Mouse (Mus musculus): Measurements from ENCODE around the gene Scaf1. TPM values are rescaled to one million over a fixed set of nuclear protein-coding genes. Genes with fewer than 3 reads are reported as not detected.
A peak's percentile ranks its signal among the peaks of the same experiment; 100 is the strongest.

Gene Scaf1
- total and polyA plus RNA-seq, 2 experiments from 2014 or later: 45.6 to 77.7 TPM

- Histone ChIP-seq H3K9me3 (ENCODE audit: low read length) (no peaks in the 10 kb centered on the region), H3K27ac (peak overlapping the region; percentile 83), H3K4me3 (ENCODE audit: low read length) (peak overlapping the region; percentile 65), H3K9ac (replicated peaks; ENCODE audit: low read length) (peak overlapping the region; percentile 89), H3K4me2 (ENCODE audit: low read depth, low read length) (peak overlapping the region; percentile 81), H3K36me3 (ENCODE audit: insufficient read depth, low read length) (peaks cover 24% of the 10 kb centered on the region), H3K27me3 (ENCODE audit: insufficient read depth, low read length) (no peaks in the 10 kb centered on the region), H3K4me1 (ENCODE audit: insufficient read depth, low read length) (peaks cover 14% of the 10 kb centered on the region)
- DNase-seq (ENCODE audit: low spot score) (no peak), ATAC-seq (no peak)
- no peak for TF ChIP-seq CTCF (IDR thresholded peaks at IDR 0.05; ENCODE audit: low read depth)
- 2% methylated on average over 20 of the region's 20 CpGs for WGBS
These were observed 713 bp downstream of the Scaf1 start for GRCm38 (mm10) chr7:45015344-45015956.

GRCm38 (mm10) chr7:45014096-45014451, 2.1 kb downstream of the Scaf1 start:
- Histone ChIP-seq H3K4me3 (ENCODE audit: low read length) (no peak overlapping the region), H3K27me3 (ENCODE audit: insufficient read depth, low read length) (no peaks in the 10 kb centered on the region), H3K27ac (no peak overlapping the region), H3K9me3 (ENCODE audit: low read length) (no peaks in the 10 kb centered on the region), H3K9ac (replicated peaks; ENCODE audit: low read length) (0 out of 2 replicates have a peak overlapping the region, but pooled peaks have one; percentile 21), H3K36me3 (ENCODE audit: insufficient read depth, low read length) (peaks cover 35% of the 10 kb centered on the region), H3K4me1 (ENCODE audit: insufficient read depth, low read length) (peaks cover 14% of the 10 kb centered on the region), H3K4me2 (ENCODE audit: low read depth, low read length) (no peak overlapping the region)
- 93% methylated on average over 3 of the region's 3 CpGs for WGBS
- TF ChIP-seq CTCF (IDR thresholded peaks at IDR 0.05; ENCODE audit: low read depth): no peak
- no peak for DNase-seq (ENCODE audit: low spot score)
- no peak for ATAC-seq

- Histone ChIP-seq H3K4me1 (ENCODE audit: insufficient read depth, low read length) (peaks cover 14% of the 10 kb centered on the region), H3K36me3 (ENCODE audit: insufficient read depth, low read length) (peaks cover 35% of the 10 kb centered on the region), H3K9ac (replicated peaks; ENCODE audit: low read length) (no peak overlapping the region), H3K4me3 (ENCODE audit: low read length) (no peak overlapping the region), H3K9me3 (ENCODE audit: low read length) (no peaks in the 10 kb centered on the region), H3K27ac (no peak overlapping the region), H3K27me3 (ENCODE audit: insufficient read depth, low read length) (no peaks in the 10 kb centered on the region), H3K4me2 (ENCODE audit: low read depth, low read length) (no peak overlapping the region)
- 94% methylated on average over 16 of the region's 16 CpGs for WGBS
- no peak for DNase-seq (ENCODE audit: low spot score)
- ATAC-seq: no peak
- TF ChIP-seq CTCF (IDR thresholded peaks at IDR 0.05; ENCODE audit: low read depth): no peak
These were observed 2.6 kb downstream of the Scaf1 start for GRCm38 (mm10) chr7:45013366-45014095.

GRCm38 (mm10) chr7:45012824-45013223, 3.3 kb downstream of the Scaf1 start:
- H3K9ac ChIP-seq (replicated peaks; ENCODE audit: low read length): no peak overlapping the region
- ATAC-seq: no peak
- no peaks in the 10 kb centered on the region for H3K27me3 ChIP-seq (ENCODE audit: insufficient read depth, low read length)
- DNase-seq (ENCODE audit: low spot score): no peak
- H3K27ac ChIP-seq: no peak overlapping the region
- no peak overlapping the region for H3K4me3 ChIP-seq (ENCODE audit: low read length)
- no peak for TF ChIP-seq CTCF (IDR thresholded peaks at IDR 0.05; ENCODE audit: low read depth)
- peaks cover 37% of the 10 kb centered on the region for H3K36me3 ChIP-seq (ENCODE audit: insufficient read depth, low read length)
- 88% methylated on average over 4 of the region's 4 CpGs for WGBS
- no peaks in the 10 kb centered on the region for H3K9me3 ChIP-seq (ENCODE audit: low read length)
- no peak overlapping the region for H3K4me2 ChIP-seq (ENCODE audit: low read depth, low read length)
- H3K4me1 ChIP-seq (ENCODE audit: insufficient read depth, low read length): peaks cover 14% of the 10 kb centered on the region

- H3K36me3 ChIP-seq (ENCODE audit: insufficient read depth, low read length): peaks cover 45% of the 10 kb centered on the region
- H3K9ac ChIP-seq (replicated peaks; ENCODE audit: low read length): no peak overlapping the region
- 98% methylated on average over 6 of the region's 6 CpGs for WGBS
- no peak for TF ChIP-seq CTCF (IDR thresholded peaks at IDR 0.05; ENCODE audit: low read depth)
- DNase-seq (ENCODE audit: low spot score) (no peak), ATAC-seq (no peak)
- no peaks in the 10 kb centered on the region for H3K27me3 ChIP-seq (ENCODE audit: insufficient read depth, low read length)
- no peak overlapping the region for H3K4me2 ChIP-seq (ENCODE audit: low read depth, low read length)
- no peak overlapping the region for H3K4me3 ChIP-seq (ENCODE audit: low read length)
- peaks cover 11% of the 10 kb centered on the region for H3K4me1 ChIP-seq (ENCODE audit: insufficient read depth, low read length)
- H3K27ac ChIP-seq: no peak overlapping the region
- no peaks in the 10 kb centered on the region for H3K9me3 ChIP-seq (ENCODE audit: low read length)
These were observed 4.2 kb downstream of the Scaf1 start for GRCm38 (mm10) chr7:45012011-45012410.

GRCm38 (mm10) chr7:45008411-45008810, 7.8 kb downstream of the Scaf1 start:
- no peak overlapping the region for H3K27ac ChIP-seq
- H3K36me3 ChIP-seq (ENCODE audit: insufficient read depth, low read length): peaks cover 76% of the 10 kb centered on the region
- H3K4me2 ChIP-seq (ENCODE audit: low read depth, low read length): no peak overlapping the region
- H3K9ac ChIP-seq (replicated peaks; ENCODE audit: low read length): no peak overlapping the region
- no peaks in the 10 kb centered on the region for H3K9me3 ChIP-seq (ENCODE audit: low read length)
- H3K4me3 ChIP-seq (ENCODE audit: low read length): no peak overlapping the region
- WGBS: 97% methylated on average over 16 of the region's 19 CpGs
- no peaks in the 10 kb centered on the region for H3K27me3 ChIP-seq (ENCODE audit: insufficient read depth, low read length)
- no peak for TF ChIP-seq CTCF (IDR thresholded peaks at IDR 0.05; ENCODE audit: low read depth)
- H3K4me1 ChIP-seq (ENCODE audit: insufficient read depth, low read length): no peaks in the 10 kb centered on the region
- no peak for ATAC-seq
- DNase-seq (ENCODE audit: low spot score): no peak

- peaks cover 77% of the 10 kb centered on the region for H3K36me3 ChIP-seq (ENCODE audit: insufficient read depth, low read length)
- no peak for TF ChIP-seq CTCF (IDR thresholded peaks at IDR 0.05; ENCODE audit: low read depth)
- ATAC-seq (no peak), DNase-seq (ENCODE audit: low spot score) (no peak)
- no peaks in the 10 kb centered on the region for H3K4me1 ChIP-seq (ENCODE audit: insufficient read depth, low read length)
- no peak overlapping the region for H3K4me2 ChIP-seq (ENCODE audit: low read depth, low read length)
- H3K9me3 ChIP-seq (ENCODE audit: low read length): no peaks in the 10 kb centered on the region
- H3K4me3 ChIP-seq (ENCODE audit: low read length): no peak overlapping the region
- WGBS: 90% methylated on average over 28 of the region's 30 CpGs
- H3K9ac ChIP-seq (replicated peaks; ENCODE audit: low read length): no peak overlapping the region
- no peaks in the 10 kb centered on the region for H3K27me3 ChIP-seq (ENCODE audit: insufficient read depth, low read length)
- H3K27ac ChIP-seq: no peak overlapping the region
These were observed 8.3 kb downstream of the Scaf1 start for GRCm38 (mm10) chr7:45007846-45008245.
